In genomic region chr4:149399331-149399910, GRCm38 (mm10) we compare ENCODE assay signal across 1 mouse cellular context.
A peak's percentile ranks its signal among the peaks of the same experiment; 100 is the strongest.
TF ChIP-seq lines count a peak whose summit lies in the region.

No protein-coding gene starts in this region.

TF ChIP-seq in CH12.LX, 34 proteins besides CTCF, POLR2A, EP300 and RAD21 (continued from another document):
- TF ChIP-seq USF2 (conservative IDR thresholded peaks at IDR 0.05; ENCODE audit: low read depth, low read length) (0 out of 2 replicates have a peak, but pooled peaks have one; percentile 10), MXI1 (IDR thresholded peaks at IDR 0.05; ENCODE audit: low read depth, low read length) (no peak), ETS1 (conservative IDR thresholded peaks at IDR 0.05; ENCODE audit: low read depth, low read length) (peak; percentile 25; the same call in 1 of the 2 replicates), KAT2A (IDR thresholded peaks at IDR 0.05; ENCODE audit: insufficient replicate concordance, low read length) (no peak), MEF2A (IDR thresholded peaks at IDR 0.05; ENCODE audit: borderline replicate concordance, low read depth, low read length) (0 out of 2 replicates have a peak, but pooled peaks have one; percentile 11), CHD2 (IDR thresholded peaks at IDR 0.05; ENCODE audit: low read length) (no peak), MAX (IDR thresholded peaks at IDR 0.05; ENCODE audit: low read length) (no peak), ZC3H11A (IDR thresholded peaks at IDR 0.05; ENCODE audit: low read depth, low read length) (no peak), JUN (IDR thresholded peaks at IDR 0.05; ENCODE audit: insufficient read depth, low read depth, low read length) (no peak), UBTF (IDR thresholded peaks at IDR 0.05; ENCODE audit: low read depth, low read length) (no peak), HCFC1 (IDR thresholded peaks at IDR 0.05; ENCODE audit: low read depth, low read length) (no peak), ZMIZ1 (IDR thresholded peaks at IDR 0.05; ENCODE audit: low read depth, low read length) (no peak), NRF1 (IDR thresholded peaks at IDR 0.05; ENCODE audit: low read depth, low read length) (no peak)
